Mouse (Mus musculus) cortical plate, adult 2 months (tissue): ENCODE results near the gene Ints11. TPM values are rescaled to one million over a fixed set of nuclear protein-coding genes. Genes with fewer than 3 reads are reported as not detected.
A peak's percentile ranks its signal among the peaks of the same experiment; 100 is the strongest.

Experiments used
- H3K27ac ChIP-seq: fragments of 200-500 bp; 2 replicates; pipeline ENCODE4 v1.5.1; 2012; ENCODE audit warnings: low read length, control low read depth, inconsistent platforms; ENCODE audit not compliant: insufficient read depth
- H3K4me1 ChIP-seq: fragments of 200-500 bp; 2 replicates; pipeline ENCODE4 v1.6.1; 2011; ENCODE audit warnings: low read length; ENCODE audit not compliant: control insufficient read depth, insufficient read depth
- H3K4me3 ChIP-seq: fragments of 200-500 bp; 2 replicates; pipeline ENCODE4 v1.5.1; 2011; ENCODE audit warnings: mild to moderate bottlenecking, low read length, control low read depth; ENCODE audit not compliant: insufficient read depth
- CTCF ChIP-seq: fragments of 200-500 bp; IDR thresholded peaks from 2 replicates; pipeline ENCODE4 v1.5.1; 2011; ENCODE audit warnings: mild to moderate bottlenecking, control low read depth, low read length; ENCODE audit not compliant: insufficient read depth; ENCODE audit errors: extremely low read depth
- POLR2A ChIP-seq: fragments of 200-500 bp; IDR thresholded peaks from 2 replicates; pipeline ENCODE4 v1.6.1; 2011; ENCODE audit warnings: mild to moderate bottlenecking, low read length, control low read depth; ENCODE audit not compliant: insufficient read depth; ENCODE audit errors: extremely low read depth
- polyA plus RNA-seq: library from polyadenylated mRNA; depleted of rRNA; stranded (reverse); fragments of >200 nt; gene quantifications from 2 replicates; pipeline ENCODE4 v1.2.3, GENCODE M21; 2012

The Ints11 gene
- polyA plus RNA-seq, 1 experiment: 39.4 TPM

DNA sequence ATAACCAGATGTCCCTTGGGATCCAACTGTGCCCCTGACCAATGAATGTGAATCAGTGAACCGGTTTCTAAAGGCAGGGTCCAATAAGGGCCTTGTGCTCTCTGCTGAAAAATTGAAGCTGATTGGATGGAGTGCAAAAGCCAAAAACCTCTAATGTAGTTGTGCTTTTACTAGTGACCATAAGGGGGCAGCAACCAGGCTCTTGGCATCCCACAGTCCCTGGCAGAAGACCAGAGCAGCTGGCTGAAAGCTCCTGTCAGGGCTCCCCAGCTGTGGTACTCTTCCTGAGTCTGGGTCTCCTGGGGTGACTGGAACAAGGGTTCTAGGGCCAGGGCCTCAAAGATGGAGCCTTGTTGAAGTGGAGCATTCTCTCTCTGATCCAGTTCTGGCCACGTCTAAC lies 35.5 kb upstream of the Ints11 start:
- H3K27ac ChIP-seq: 0 out of 2 replicates have a peak overlapping the region, but pooled peaks have one; percentile 18
- H3K4me1 ChIP-seq: peaks cover 4% of the 10 kb centered on the region
- no peak overlapping the region for H3K4me3 ChIP-seq
- TF ChIP-seq CTCF: peak; percentile 59
- TF ChIP-seq POLR2A: no peak

DNA sequence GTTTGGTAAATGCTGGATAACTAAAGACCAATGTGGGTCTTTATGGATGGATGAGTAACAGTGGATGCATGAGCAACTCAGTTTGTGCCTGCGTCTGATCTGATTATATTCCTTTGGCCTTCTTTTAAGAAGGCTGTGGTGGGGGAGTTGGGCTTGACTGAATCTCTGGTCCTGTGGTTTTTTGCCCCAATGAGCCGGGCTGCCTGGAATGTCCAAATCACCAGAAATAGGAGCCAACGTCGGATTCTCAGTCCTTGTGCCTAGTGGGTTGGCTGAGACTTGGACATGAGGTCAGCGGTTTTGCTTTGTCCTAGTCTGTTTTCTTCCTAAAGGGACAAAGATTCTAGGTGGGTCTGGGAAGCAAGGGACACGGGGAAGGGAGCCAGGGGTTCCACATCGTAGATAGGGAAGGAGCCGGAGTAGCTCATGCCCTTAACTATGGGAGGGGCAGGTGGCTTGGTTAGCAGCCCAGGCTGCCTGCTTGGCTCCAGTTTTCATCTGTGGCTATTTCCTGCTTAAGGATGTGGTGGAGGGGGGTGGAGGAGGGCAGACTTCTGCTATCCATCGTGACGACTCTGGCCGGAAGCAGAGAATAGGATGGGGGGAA lies 31.8 kb upstream of the Ints11 start:
- H3K27ac ChIP-seq: no peak overlapping the region
- peaks cover 3% of the 10 kb centered on the region; the same call in 1 of the 2 replicates for H3K4me1 ChIP-seq
- no peak for TF ChIP-seq CTCF
- TF ChIP-seq POLR2A: no peak
- H3K4me3 ChIP-seq: no peak overlapping the region

DNA sequence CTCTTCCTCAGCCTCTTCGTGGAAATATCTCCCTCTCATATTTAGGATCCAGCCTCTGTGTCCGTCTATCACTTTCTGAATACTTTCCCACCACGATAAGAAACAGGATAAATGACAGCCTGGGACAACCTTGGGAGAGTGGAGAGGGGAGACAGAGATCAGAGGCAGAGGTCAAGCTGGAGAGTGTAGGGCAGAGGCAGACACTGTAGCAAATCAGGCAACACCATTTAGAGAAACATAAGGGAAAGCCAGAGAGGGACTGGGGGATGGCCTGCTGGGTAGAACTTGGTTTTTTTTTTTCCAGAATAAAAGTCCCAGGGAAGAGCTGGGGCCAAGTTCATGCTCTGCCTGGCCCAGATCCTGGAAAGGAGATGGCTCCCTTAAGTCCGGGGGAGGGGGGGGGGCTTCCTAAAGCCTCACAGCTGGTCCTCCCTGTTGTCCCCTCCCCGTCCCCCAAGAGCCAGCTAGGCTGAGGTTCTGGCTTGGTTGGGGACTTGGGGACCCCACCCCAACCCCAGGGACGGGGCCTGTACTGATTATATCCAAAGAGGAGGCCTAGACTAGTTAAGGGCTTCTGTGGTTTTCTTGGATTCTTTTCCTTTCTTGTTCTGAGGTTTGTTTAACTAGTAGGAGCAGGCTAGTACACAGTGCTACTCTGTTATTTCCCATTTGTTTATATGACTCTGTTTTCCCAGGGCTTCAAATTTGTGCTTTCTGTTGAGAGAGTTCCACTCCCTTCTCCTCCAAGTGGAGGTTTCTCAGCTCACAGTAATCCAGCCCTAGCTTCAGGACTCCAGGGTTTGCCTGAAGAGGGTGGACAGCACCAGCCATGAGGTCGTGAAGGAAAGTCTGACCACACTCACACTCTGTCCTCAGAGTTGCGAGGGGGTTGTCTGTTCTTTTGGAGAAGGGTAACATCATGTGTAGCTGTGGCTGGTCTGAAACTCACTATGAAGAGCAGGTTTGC lies 30.9 kb upstream of the Ints11 start:
- TF ChIP-seq CTCF (no peak), POLR2A (no peak)
- H3K27ac ChIP-seq: no peak overlapping the region

DNA sequence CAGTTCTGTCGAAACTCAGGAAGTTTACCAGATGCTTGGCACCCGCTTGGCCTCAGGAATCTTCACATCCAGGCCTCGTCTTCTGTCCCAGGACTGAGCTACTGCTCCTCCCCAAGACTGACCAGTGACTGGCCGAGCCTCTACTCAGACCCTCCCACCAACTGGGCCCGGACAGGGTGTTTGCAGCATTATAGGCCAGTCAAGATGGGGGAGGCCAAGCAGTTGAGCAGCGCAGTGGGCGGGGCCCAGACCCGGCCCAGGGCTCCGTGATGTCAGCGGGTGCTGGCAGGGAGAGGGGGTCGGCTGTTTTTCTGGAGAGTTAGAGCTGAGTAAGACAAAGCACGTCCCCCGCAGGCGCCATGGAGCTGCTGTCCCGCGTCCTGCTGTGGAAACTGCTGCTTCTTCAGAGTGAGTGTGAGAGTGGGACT lies 29.8 kb upstream of the Ints11 start, which contains the start of gene Mxra8:
TSS of gene Mxra8 (plus strand) at position 198 of the 428 bp plus-strand sequence.
- H3K27ac ChIP-seq: no peak within 1 kb of the TSS
- TF ChIP-seq CTCF (no peak), POLR2A (no peak)

More for the DNA sequence above, 30.9 kb upstream of the Ints11 start:
- Histone ChIP-seq H3K4me1 (no peaks in the 10 kb centered on the region), H3K4me3 (no peak overlapping the region)

DNA sequence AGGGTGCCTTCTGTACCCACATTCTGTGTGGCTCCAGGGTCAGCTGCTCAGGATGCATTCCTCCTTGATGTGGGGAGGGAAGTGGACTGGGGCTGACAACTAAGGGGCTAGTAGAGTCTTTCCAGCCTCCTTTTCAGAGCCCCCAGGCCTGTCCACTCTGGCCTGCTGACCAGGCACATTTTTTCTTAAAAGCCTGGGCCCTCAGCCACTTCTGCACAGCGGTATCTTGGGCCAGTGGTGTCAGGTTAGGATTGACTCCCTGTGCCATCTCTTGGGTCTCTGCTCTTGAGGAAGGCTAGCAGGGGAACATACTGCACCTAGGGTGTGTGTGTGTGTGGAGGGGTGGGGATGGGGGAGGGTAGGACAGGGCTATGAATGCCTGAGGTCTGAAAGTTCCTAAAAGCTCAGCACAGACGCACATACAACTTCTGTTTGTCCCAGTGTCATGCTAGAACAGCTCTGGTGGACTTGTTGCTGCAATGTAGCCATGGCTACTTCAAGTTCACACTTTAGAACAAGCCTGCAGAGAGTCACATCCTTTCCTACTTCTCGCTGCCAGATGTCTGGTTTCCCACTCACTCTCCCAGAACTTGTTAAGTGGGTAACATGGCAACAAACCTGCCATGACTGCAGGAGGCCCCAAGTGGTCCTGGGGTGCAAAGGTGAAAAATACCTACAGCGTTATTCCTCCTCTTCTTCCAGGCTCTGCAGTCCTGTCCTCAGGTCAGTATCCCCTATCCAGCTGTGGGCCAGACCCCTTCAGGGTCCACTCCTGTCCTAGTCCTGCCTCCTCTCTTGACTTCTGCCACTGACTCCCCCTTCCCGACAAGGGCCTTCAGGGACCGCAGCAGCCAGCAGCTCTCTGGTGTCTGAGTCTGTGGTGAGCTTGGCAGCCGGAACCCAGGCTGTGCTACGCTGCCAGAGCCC lies 29.0 kb upstream of the Ints11 start:
- TF ChIP-seq CTCF (no peak), POLR2A (no peak)
- peak overlapping the region; percentile 21; the same call in 1 of the 2 replicates for H3K4me3 ChIP-seq
- H3K4me1 ChIP-seq: no peaks in the 10 kb centered on the region
- H3K27ac ChIP-seq: no peak overlapping the region

More for the DNA sequence above, 29.8 kb upstream of the Ints11 start, which contains the start of gene Mxra8:
- peak within 1 kb of the TSS; percentile 21; the same call in 1 of the 2 replicates for H3K4me3 ChIP-seq
- H3K4me1 ChIP-seq: no peaks in the 10 kb centered on the region

DNA sequence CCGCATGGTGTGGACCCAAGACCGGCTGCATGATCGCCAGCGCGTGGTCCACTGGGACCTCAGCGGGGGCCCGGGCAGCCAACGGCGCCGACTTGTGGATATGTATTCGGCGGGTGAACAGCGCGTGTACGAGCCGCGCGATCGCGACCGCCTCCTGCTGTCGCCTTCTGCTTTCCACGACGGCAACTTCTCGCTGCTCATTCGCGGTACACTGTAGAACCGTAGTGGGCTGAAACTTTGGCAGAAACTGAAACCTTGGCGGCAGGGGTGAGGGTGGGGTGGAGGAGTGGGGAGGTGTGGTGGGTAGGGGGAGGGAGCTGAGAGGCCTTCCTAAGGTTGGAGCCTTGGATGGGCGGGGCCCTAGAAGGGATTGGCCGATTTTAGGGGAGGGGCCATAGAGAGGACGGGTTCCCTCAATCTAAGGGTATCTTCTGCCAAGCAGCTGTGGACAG lies 28.3 kb upstream of the Ints11 start:
- Histone ChIP-seq H3K27ac (no peak overlapping the region), H3K4me1 (no peaks in the 10 kb centered on the region), H3K4me3 (peak overlapping the region; percentile 21; the same call in 1 of the 2 replicates)
- no peak for TF ChIP-seq POLR2A
- TF ChIP-seq CTCF: no peak

DNA sequence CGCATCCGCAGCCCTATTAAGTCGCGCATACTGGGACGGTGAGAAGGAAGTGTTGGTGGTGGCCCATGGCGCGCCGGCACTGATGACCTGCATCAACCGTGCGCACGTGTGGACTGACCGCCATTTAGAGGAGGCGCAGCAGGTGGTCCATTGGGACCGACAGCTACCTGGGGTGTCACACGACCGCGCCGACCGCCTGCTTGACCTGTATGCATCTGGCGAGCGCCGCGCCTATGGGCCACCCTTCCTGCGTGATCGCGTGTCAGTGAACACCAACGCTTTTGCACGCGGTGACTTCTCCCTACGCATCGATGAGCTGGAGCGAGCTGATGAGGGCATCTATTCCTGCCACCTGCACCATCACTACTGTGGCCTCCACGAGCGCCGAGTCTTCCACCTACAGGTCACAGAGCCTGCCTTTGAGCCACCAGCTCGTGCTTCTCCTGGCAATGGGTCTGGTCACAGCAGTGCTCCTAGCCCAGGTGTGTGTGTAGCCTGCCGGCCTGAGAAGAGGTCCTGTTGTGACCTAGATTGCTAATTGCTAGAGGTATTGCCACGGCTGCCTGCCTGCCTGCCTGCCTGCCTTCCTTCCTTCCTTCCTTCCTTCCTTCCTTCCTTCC lies 27.6 kb upstream of the Ints11 start:
- Histone ChIP-seq H3K27ac (no peak overlapping the region), H3K4me1 (0 out of 2 replicates have a peak, but pooled peaks cover 3% of the 10 kb centered on the region), H3K4me3 (no peak overlapping the region)
- TF ChIP-seq POLR2A: no peak

DNA sequence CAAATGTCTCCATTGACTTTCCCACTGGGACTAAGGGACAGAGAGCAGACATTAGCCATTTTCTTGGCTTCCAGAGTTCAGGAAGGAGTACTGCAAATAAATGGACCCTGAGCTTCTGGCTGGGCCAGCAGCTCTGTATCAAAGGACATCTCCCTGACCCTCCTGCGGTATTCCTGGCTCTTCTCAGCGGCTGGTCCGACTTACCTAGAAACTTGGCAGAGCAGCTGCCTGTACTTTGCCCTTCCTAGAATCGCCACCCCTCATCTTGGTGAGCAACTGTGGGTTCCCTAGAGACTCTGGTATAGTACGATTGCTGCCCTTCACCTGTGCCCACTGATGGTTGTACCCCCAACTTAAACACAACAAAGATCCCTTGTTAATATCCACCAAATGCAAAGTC lies 26.1 kb upstream of the Ints11 start:
- H3K27ac ChIP-seq: no peak overlapping the region
- peaks cover 3% of the 10 kb centered on the region; the same call in 1 of the 2 replicates for H3K4me1 ChIP-seq
- no peak for TF ChIP-seq POLR2A
- TF ChIP-seq CTCF: no peak
- H3K4me3 ChIP-seq: no peak overlapping the region
